Mouse (Mus musculus): ENCODE data around the gene Dclk1. TPM values are rescaled to one million over a fixed set of nuclear protein-coding genes. Genes with fewer than 3 reads are reported as not detected.

Gene Dclk1
- polyA plus RNA-seq, 1 experiment from 2014 or later: 84.6 TPM

Other genes starting within 250 kb of the Dclk1 start
- 1.6 and 2.3 TPM in 2 replicates for gene Ccna1, start 186.9 kb upstream of the Dclk1 start, polyA plus RNA-seq (2015; fragmentation: Nextera tagmentation; extraction: Ambion mirVana)
- gene Spg20, start 130.3 kb upstream of the Dclk1 start, polyA plus RNA-seq (2015; fragmentation: Nextera tagmentation; extraction: Ambion mirVana): 87.7 and 92.6 TPM in 2 replicates
- gene Ccdc169, start 105.0 kb upstream of the Dclk1 start, polyA plus RNA-seq (2015; fragmentation: Nextera tagmentation; extraction: Ambion mirVana): 0.10 TPM in 1 of 2 replicates, not detected in the other
- gene Sohlh2, start 60.3 kb upstream of the Dclk1 start, polyA plus RNA-seq (2015; fragmentation: Nextera tagmentation; extraction: Ambion mirVana): not detected in 2 replicates
- not detected in 2 replicates for gene Gm21954, start 229.8 kb downstream of the Dclk1 start, polyA plus RNA-seq (2015; fragmentation: Nextera tagmentation; extraction: Ambion mirVana)

Measured in limb, embryonic 13.5 days (tissue).